Mouse (Mus musculus) midbrain, embryonic 14.5 days (tissue): ENCODE measurements around the gene Ppfibp1. TPM values are rescaled to one million over a fixed set of nuclear protein-coding genes. Genes with fewer than 3 reads are reported as not detected.
A peak's percentile ranks its signal among the peaks of the same experiment; 100 is the strongest.

Source experiments
- ATAC-seq: fragments of 200-750 bp; cut with Nextera tagmentation; 2 replicates; pipeline ENCODE4 v1.8.0; 2017; ENCODE audit warnings: moderate number of reproducible peaks, moderate library complexity; ENCODE audit not compliant: low FRiP score, low TSS enrichment
- DNase-seq: peaks from one replicate; pipeline ENCODE4 v3.0.0-alpha.2; 2015
- H3K27ac ChIP-seq: fragments of 300-500 bp; sonication (generic); replicated peaks from 2 replicates; pipeline ENCODE4 v1.5.1; 2014; ENCODE audit warnings: mild to moderate bottlenecking, low read depth, low read length, moderate library complexity
- H3K27me3 ChIP-seq: fragments of 300-500 bp; sonication (generic); 2 replicates; pipeline ENCODE4 v1.6.1; 2014; ENCODE audit warnings: low read length, control low read depth, mixed read lengths; ENCODE audit not compliant: control insufficient read depth, insufficient read depth
- H3K36me3 ChIP-seq: fragments of 300-500 bp; sonication (generic); 2 replicates; pipeline ENCODE4 v1.6.1; 2014; ENCODE audit warnings: low read length, control low read depth; ENCODE audit not compliant: control insufficient read depth, insufficient read depth
- H3K4me1 ChIP-seq: fragments of 300-500 bp; sonication (generic); 2 replicates; pipeline ENCODE4 v1.6.1; 2014; ENCODE audit warnings: mild to moderate bottlenecking, antibody characterized with exemption, low read length, control low read depth; ENCODE audit not compliant: control insufficient read depth, insufficient read depth
- H3K4me2 ChIP-seq: fragments of 300-500 bp; sonication (generic); 2 replicates; pipeline ENCODE4 v1.6.1; 2014; ENCODE audit warnings: mild to moderate bottlenecking, low read length, moderate library complexity
- H3K4me3 ChIP-seq: fragments of 300-500 bp; sonication (generic); replicated peaks from 2 replicates; pipeline ENCODE4 v1.5.1; 2014; ENCODE audit warnings: low read depth, low read length
- H3K9ac ChIP-seq: fragments of 300-500 bp; sonication (generic); replicated peaks from 2 replicates; pipeline ENCODE4 v1.6.1; 2014; ENCODE audit warnings: mild to moderate bottlenecking, low read length, moderate library complexity
- H3K9me3 ChIP-seq: fragments of 300-500 bp; sonication (generic); 2 replicates; pipeline ENCODE4 v1.6.1; 2016; ENCODE audit warnings: low read length, control low read depth, mixed read lengths; ENCODE audit not compliant: control insufficient read depth
- WGBS: fragments of 180-500 bp; shearing (Covaris S2); extraction: QIAGEN DNeasy Blood & Tissue Kit; methylation state at CpG from one replicate; pipeline ENCODE4 v1.1.7; 2014; 5-methylcytosine and 5-hydroxymethylcytosine counted together
- polyA plus RNA-seq: library from polyadenylated mRNA; unstranded; fragments of >200 nt; fragmentation: Nextera tagmentation; extraction: Ambion mirVana; gene quantifications from 2 replicates; pipeline ENCODE4 v1.2.1, GENCODE M21; 2014

The Ppfibp1 gene
- polyA plus RNA-seq, 1 experiment from 2014 or later = 13.4 TPM

- Histone ChIP-seq H3K9ac (no peak overlapping the region), H3K4me2 (no peak overlapping the region)
- WGBS = 93% methylated on average over 8 of the region's 8 CpGs
Measured at GRCm38 (mm10) chr6:146976446-146976845, 88.2 kb downstream of the Ppfibp1 start.

GRCm38 (mm10) chr6:146978691-146979114, 90.4 kb downstream of the Ppfibp1 start:
- ATAC-seq (no peak), DNase-seq (peak; percentile 24)
- H3K27ac ChIP-seq = no peak overlapping the region
- H3K4me1 ChIP-seq = no peaks in the 10 kb centered on the region
- no peaks in the 10 kb centered on the region for H3K9me3 ChIP-seq
- H3K9ac ChIP-seq = no peak overlapping the region
- no peak overlapping the region for H3K4me3 ChIP-seq
- H3K36me3 ChIP-seq = no peaks in the 10 kb centered on the region
- H3K27me3 ChIP-seq = no peaks in the 10 kb centered on the region
- no peak overlapping the region for H3K4me2 ChIP-seq
- WGBS = 64% methylated on average over 5 of the region's 5 CpGs

More at GRCm38 (mm10) chr6:146976446-146976845, 88.2 kb downstream of the Ppfibp1 start:
- Histone ChIP-seq H3K27ac (no peak overlapping the region), H3K27me3 (no peaks in the 10 kb centered on the region), H3K9me3 (no peaks in the 10 kb centered on the region), H3K4me1 (no peaks in the 10 kb centered on the region), H3K4me3 (no peak overlapping the region), H3K36me3 (no peaks in the 10 kb centered on the region)
- DNase-seq = no peak
- ATAC-seq = no peak

GRCm38 (mm10) chr6:146979115-146979744, 90.9 kb downstream of the Ppfibp1 start:
- Histone ChIP-seq H3K36me3 (no peaks in the 10 kb centered on the region), H3K9ac (no peak overlapping the region), H3K27ac (no peak overlapping the region), H3K27me3 (no peaks in the 10 kb centered on the region), H3K4me3 (no peak overlapping the region), H3K4me2 (no peak overlapping the region), H3K4me1 (no peaks in the 10 kb centered on the region), H3K9me3 (no peaks in the 10 kb centered on the region)
- 82% methylated on average over 1 of the region's 1 CpGs for WGBS
- ATAC-seq (no peak), DNase-seq (no peak)

- Histone ChIP-seq H3K4me3 (no peak overlapping the region), H3K27me3 (no peaks in the 10 kb centered on the region), H3K9ac (no peak overlapping the region), H3K4me2 (no peak overlapping the region), H3K9me3 (no peaks in the 10 kb centered on the region), H3K36me3 (no peaks in the 10 kb centered on the region), H3K27ac (no peak overlapping the region), H3K4me1 (no peaks in the 10 kb centered on the region)
- 60% methylated on average over 3 of the region's 3 CpGs for WGBS
- DNase-seq = no peak
- no peak for ATAC-seq
Measured at GRCm38 (mm10) chr6:146979953-146980352, 91.7 kb downstream of the Ppfibp1 start.

GRCm38 (mm10) chr6:146981249-146981835, 93.1 kb downstream of the Ppfibp1 start:
- 50% methylated on average over 1 of the region's 1 CpGs for WGBS

GRCm38 (mm10) chr6:146984569-146984968, 96.3 kb downstream of the Ppfibp1 start:
- ATAC-seq (no peak), DNase-seq (no peak)
- no peak overlapping the region for H3K27ac ChIP-seq
- WGBS = 77% methylated on average over 3 of the region's 3 CpGs
- no peaks in the 10 kb centered on the region for H3K36me3 ChIP-seq
- H3K27me3 ChIP-seq = no peaks in the 10 kb centered on the region
- H3K4me2 ChIP-seq = no peak overlapping the region
- H3K9ac ChIP-seq = no peak overlapping the region
- H3K9me3 ChIP-seq = no peaks in the 10 kb centered on the region
- no peak overlapping the region for H3K4me3 ChIP-seq
- H3K4me1 ChIP-seq = no peaks in the 10 kb centered on the region

More at GRCm38 (mm10) chr6:146981249-146981835, 93.1 kb downstream of the Ppfibp1 start:
- ATAC-seq (no peak), DNase-seq (peak; percentile 6)
- Histone ChIP-seq H3K27ac (no peak overlapping the region), H3K4me1 (no peaks in the 10 kb centered on the region), H3K4me2 (no peak overlapping the region), H3K36me3 (no peaks in the 10 kb centered on the region), H3K9ac (no peak overlapping the region), H3K9me3 (no peaks in the 10 kb centered on the region), H3K4me3 (no peak overlapping the region), H3K27me3 (no peaks in the 10 kb centered on the region)

- no peaks in the 10 kb centered on the region for H3K27me3 ChIP-seq
- H3K9ac ChIP-seq = no peak overlapping the region
- H3K27ac ChIP-seq = no peak overlapping the region
- H3K36me3 ChIP-seq = no peaks in the 10 kb centered on the region
- no peak for ATAC-seq
- H3K4me3 ChIP-seq = no peak overlapping the region
- no peaks in the 10 kb centered on the region for H3K4me1 ChIP-seq
- no peak overlapping the region for H3K4me2 ChIP-seq
- no peaks in the 10 kb centered on the region for H3K9me3 ChIP-seq
- WGBS = 42% methylated on average over 5 of the region's 5 CpGs
- DNase-seq = peak; percentile 86
Measured at GRCm38 (mm10) chr6:146994236-146994635, 105.9 kb downstream of the Ppfibp1 start.

- WGBS = 57% methylated on average over 2 of the region's 2 CpGs
- Histone ChIP-seq H3K27ac (no peak overlapping the region), H3K27me3 (no peaks in the 10 kb centered on the region), H3K9me3 (no peaks in the 10 kb centered on the region), H3K4me1 (no peaks in the 10 kb centered on the region), H3K9ac (no peak overlapping the region), H3K4me3 (no peak overlapping the region), H3K4me2 (no peak overlapping the region), H3K36me3 (no peaks in the 10 kb centered on the region)
- no peak; the same call in 1 of the 2 replicates for ATAC-seq
- no peak for DNase-seq
Measured at GRCm38 (mm10) chr6:146995391-146995790, 107.1 kb downstream of the Ppfibp1 start.

GRCm38 (mm10) chr6:146995878-146996277, 107.6 kb downstream of the Ppfibp1 start:
- Histone ChIP-seq H3K9me3 (no peaks in the 10 kb centered on the region), H3K36me3 (no peaks in the 10 kb centered on the region), H3K27ac (no peak overlapping the region), H3K4me1 (no peaks in the 10 kb centered on the region), H3K27me3 (no peaks in the 10 kb centered on the region), H3K4me3 (no peak overlapping the region), H3K9ac (no peak overlapping the region), H3K4me2 (no peak overlapping the region)
- DNase-seq (no peak), ATAC-seq (no peak)
- WGBS = 82% methylated on average over 6 of the region's 6 CpGs
